Mouse (Mus musculus) duodenum, adult 2 months (tissue): Measurements from ENCODE around the gene Scnn1b. TPM values are rescaled to one million over a fixed set of nuclear protein-coding genes. Genes with fewer than 3 reads are reported as not detected.

ENCODE experiments used
- polyA plus RNA-seq: library from polyadenylated mRNA; depleted of rRNA; stranded (reverse); fragments of >200 nt; gene quantifications from 2 replicates; pipeline ENCODE4 v1.2.3, GENCODE M21; 2012; ENCODE audit warnings: low replicate concordance; rRNA removed

Gene Scnn1b
- polyA plus RNA-seq: 0.16 TPM in 1 of 2 replicates, not detected in the other

DNA sequence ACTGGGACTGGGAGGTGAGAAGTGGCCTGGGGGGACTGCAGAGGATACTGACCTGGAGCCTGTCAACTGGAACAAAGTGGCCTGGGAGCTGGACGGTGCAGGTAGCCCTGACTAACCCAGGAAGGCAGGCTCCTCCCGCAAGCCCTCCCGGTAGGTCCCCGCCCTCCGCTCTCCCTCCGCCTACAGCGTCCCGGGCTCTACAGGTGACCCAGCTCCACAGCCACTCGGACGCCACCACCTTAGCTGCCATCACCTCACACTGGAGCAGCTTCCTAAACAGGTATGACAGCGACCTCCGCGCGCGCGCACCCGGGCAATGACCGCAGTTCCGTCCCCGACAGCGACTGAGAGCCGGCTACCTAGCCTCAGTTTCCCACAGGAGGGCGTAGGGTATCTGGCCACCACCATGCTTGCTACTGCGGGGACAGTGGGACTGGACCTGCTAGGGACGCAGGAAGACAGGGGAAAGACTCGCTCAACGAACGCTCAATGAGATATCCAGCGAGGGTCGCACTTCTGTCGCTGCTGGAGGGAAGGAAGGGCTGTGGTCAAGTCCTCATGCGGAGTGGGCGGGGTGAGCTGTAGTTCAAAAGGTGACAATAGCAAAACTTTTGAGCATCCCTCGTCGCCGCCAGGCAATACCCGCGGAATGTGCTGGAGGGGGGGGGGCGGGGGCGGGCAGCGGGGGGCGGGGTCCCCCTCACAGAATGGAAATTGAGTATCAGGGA, at the start of gene Scnn1b:
Gene Scnn1b (plus strand): TSS at position 181 of the 728 bp plus-strand sequence.

Other genes starting within 250 kb of the Scnn1b start
- 0.58 and 0.90 TPM in 2 replicates for gene Usp31, start 157.8 kb upstream of the Scnn1b start, polyA plus RNA-seq
- gene Scnn1g, start 130.6 kb upstream of the Scnn1b start, polyA plus RNA-seq: 0.11 TPM in 1 of 2 replicates, not detected in the other
- 15.3 and 17.0 TPM in 2 replicates for gene Cog7, start 116.7 kb downstream of the Scnn1b start, polyA plus RNA-seq
- gene Gga2, start 156.2 kb downstream of the Scnn1b start, polyA plus RNA-seq: 6.7 and 8.1 TPM in 2 replicates
- gene Ubfd1, start 202.1 kb downstream of the Scnn1b start, polyA plus RNA-seq: 13.7 and 17.3 TPM in 2 replicates
- gene Ears2, start 202.2 kb downstream of the Scnn1b start, polyA plus RNA-seq: 7.7 and 9.1 TPM in 2 replicates
- gene Ndufab1, start 236.8 kb downstream of the Scnn1b start, polyA plus RNA-seq: 1,696 and 2,422 TPM in 2 replicates